8 mouse cellular contexts compared by ENCODE assay signal in genomic region chrX:7763631-7764393, GRCm38 (mm10). TPM values are rescaled to one million over a fixed set of nuclear protein-coding genes. Genes with fewer than 3 reads are reported as not detected.
DNase-seq lines count a peak whose midpoint lies in the region; ATAC-seq and TF ChIP-seq lines count a peak whose summit lies in the region.

No protein-coding gene starts in this region.

- peak overlapping the region; percentile 98 for H3K27ac ChIP-seq in bone marrow macrophage, adult 2 months (ENCODE audit: insufficient read depth, low read depth, low read length)
- peak overlapping the region; percentile 89 for H3K27ac ChIP-seq in heart, embryonic 10.5 days

- H3K9me3 ChIP-seq in heart, embryonic 10.5 days: no peaks in the 10 kb centered on the region

- peaks cover 17% of the 10 kb centered on the region for H3K36me3 ChIP-seq in heart, embryonic 10.5 days

- H3K4me1 ChIP-seq in bone marrow macrophage, adult 2 months (ENCODE audit: control insufficient read depth, insufficient read depth, low read length): peaks cover 21% of the 10 kb centered on the region
- peaks cover 11% of the 10 kb centered on the region; the same call in 1 of the 2 replicates for H3K4me1 ChIP-seq in heart, embryonic 10.5 days

- WGBS in heart, embryonic 10.5 days: 10% methylated on average over 22 of the region's 22 CpGs

- no peaks in the 10 kb centered on the region for H3K27me3 ChIP-seq in heart, embryonic 10.5 days (ENCODE audit: insufficient read depth, poor library complexity, severe bottlenecking)

- no peak for TF ChIP-seq CTCF in bone marrow macrophage, adult 2 months (IDR thresholded peaks at IDR 0.05; ENCODE audit: low read depth, low read length)

- TF ChIP-seq POLR2A in bone marrow macrophage, adult 2 months (IDR thresholded peaks at IDR 0.05; ENCODE audit: borderline replicate concordance, low read depth, low read length): no peak

- ATAC-seq in frontal cortex, adult (ENCODE audit: low TSS enrichment): no peak

- peak overlapping the region; percentile 83 for H3K4me3 ChIP-seq in bone marrow macrophage, adult 2 months (ENCODE audit: insufficient read depth, low read length)
- peak overlapping the region; percentile 74 for H3K4me3 ChIP-seq in heart, embryonic 10.5 days

- DNase-seq in right cerebral cortex, adult 18-20 months: peak; percentile 10
- DNase-seq in right cerebral cortex, postnatal 36 days (ENCODE audit: low spot score in 2 of 2): no peak
- DNase-seq in heart, embryonic 10.5 days (ENCODE audit: low spot score): no peak
- DNase-seq in kidney, adult 9 months: peak; percentile 27
- peak; percentile 58 for DNase-seq in lung, postnatal 10 days
- peak; percentile 6 for DNase-seq in right cerebral cortex, postnatal 25 days

RNA-seq across cellular contexts. Expression of gene Tfe3, which starts 1.5 kb away (rescaled TPM):
- 137 and 141 TPM in 2 replicates for polyA plus RNA-seq in bone marrow macrophage, adult 2 months (2012; ENCODE audit: insufficient read depth, insufficient read length, missing spikeins)
- 22.7 and 23.2 TPM in 2 replicates for polyA plus RNA-seq in heart, embryonic 10.5 days (2016; fragmentation: Nextera tagmentation; extraction: Ambion mirVana)

RNA-seq across cellular contexts. Expression of gene Ccdc120, which starts 13.1 kb away (rescaled TPM):
- 0.75 and 1.9 TPM in 2 replicates for polyA plus RNA-seq in bone marrow macrophage, adult 2 months (2012; ENCODE audit: insufficient read depth, insufficient read length, missing spikeins)
- polyA plus RNA-seq in heart, embryonic 10.5 days (2016; fragmentation: Nextera tagmentation; extraction: Ambion mirVana): 8.6 and 11.7 TPM in 2 replicates

RNA-seq across cellular contexts. Expression of gene Gripap1, which starts 25.8 kb away (rescaled TPM):
- 94.8 and 103 TPM in 2 replicates for polyA plus RNA-seq in bone marrow macrophage, adult 2 months (2012; ENCODE audit: insufficient read depth, insufficient read length, missing spikeins)
- 35.4 and 37.6 TPM in 2 replicates for polyA plus RNA-seq in heart, embryonic 10.5 days (2016; fragmentation: Nextera tagmentation; extraction: Ambion mirVana)

RNA-seq across cellular contexts. Expression of gene Praf2, which starts 35.6 kb away (rescaled TPM):
- polyA plus RNA-seq in bone marrow macrophage, adult 2 months (2012; ENCODE audit: insufficient read depth, insufficient read length, missing spikeins): 17.7 and 19.1 TPM in 2 replicates
- polyA plus RNA-seq in heart, embryonic 10.5 days (2016; fragmentation: Nextera tagmentation; extraction: Ambion mirVana): 47.7 and 61.2 TPM in 2 replicates

RNA-seq across cellular contexts. Expression of gene Gm45208, which starts 41.8 kb away (rescaled TPM):
- polyA plus RNA-seq in bone marrow macrophage, adult 2 months (2012; ENCODE audit: insufficient read depth, insufficient read length, missing spikeins): not detected in 2 replicates
- polyA plus RNA-seq in heart, embryonic 10.5 days (2016; fragmentation: Nextera tagmentation; extraction: Ambion mirVana): 0.39 TPM in 1 of 2 replicates, not detected in the other

Comparison
In these comparisons a context has a peak if more than half of its experiments do, and no peak if none do; other contexts are left out.
1. DNase-seq: peak in right cerebral cortex, adult 18-20 months (single experiment), kidney, adult 9 months (single experiment), lung, postnatal 10 days (single experiment) and right cerebral cortex, postnatal 25 days (single experiment); none in right cerebral cortex, postnatal 36 days (0 of 2) and heart, embryonic 10.5 days (single experiment).